Mouse (Mus musculus): ENCODE data around the gene Copz1.

Gene Copz1

GRCm38 (mm10) chr15:103339961-103340337 lies 67.4 kb downstream of the Copz1 start, which contains the start of gene Zfp385a:
Gene Zfp385a, minus strand, starts transcription at chr15:103340093.
- DNase-seq (ENCODE audit: low spot score), result peak; percentile 44

DNA sequence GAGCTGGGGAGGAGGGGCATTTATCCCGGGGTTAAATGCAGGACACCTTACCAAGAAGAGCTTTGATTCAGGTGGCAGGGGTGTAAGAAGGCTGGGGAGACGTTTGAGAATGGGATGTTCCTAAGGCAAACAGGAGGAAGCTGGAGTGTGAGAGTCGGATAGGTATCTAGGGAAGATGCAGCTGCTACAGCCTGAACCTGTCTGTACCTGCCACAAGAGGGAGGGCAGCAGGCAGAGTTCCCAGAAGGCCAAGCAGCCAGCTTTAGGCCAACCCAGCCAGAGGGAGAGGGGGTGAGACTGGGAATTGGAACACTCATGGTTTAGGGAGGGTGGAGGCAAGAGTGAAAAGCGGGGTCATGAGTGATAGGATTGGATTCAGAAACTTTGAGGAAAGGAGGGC lies 68.3 kb downstream of the Copz1 start:
- DNase-seq (ENCODE audit: low spot score), result no peak

DNA sequence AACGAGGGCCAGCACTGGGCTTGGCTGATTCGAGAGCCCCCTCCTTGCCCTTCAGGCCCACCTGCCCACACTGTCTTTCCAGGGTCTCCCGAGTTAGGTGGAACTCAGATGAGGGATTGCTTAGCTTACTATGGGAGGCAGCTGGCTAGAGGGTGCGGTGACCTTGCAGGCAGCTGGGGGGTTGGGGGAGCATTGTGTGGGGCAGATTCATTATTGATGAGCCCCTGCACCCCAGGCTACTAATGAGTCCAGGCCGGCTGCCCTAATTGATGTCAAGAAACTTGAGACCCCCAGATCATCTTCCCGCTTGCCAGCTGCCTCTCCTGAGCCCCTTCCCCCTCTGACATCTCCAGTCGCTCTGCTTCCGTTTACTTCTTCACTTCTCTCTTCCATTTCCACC lies 69.0 kb downstream of the Copz1 start:
- DNase-seq (ENCODE audit: low spot score), result no peak

- peak; percentile 80 for DNase-seq (ENCODE audit: low spot score)
Observed at GRCm38 (mm10) chr15:103342415-103342814, 69.9 kb downstream of the Copz1 start.

- no peak for DNase-seq (ENCODE audit: low spot score)
Observed at GRCm38 (mm10) chr15:103343008-103343407, 70.5 kb downstream of the Copz1 start.

GRCm38 (mm10) chr15:103343556-103343955 lies 71.0 kb downstream of the Copz1 start:
- DNase-seq (ENCODE audit: low spot score), result no peak

- DNase-seq (ENCODE audit: low spot score), result no peak
Observed at GRCm38 (mm10) chr15:103345789-103346188, 73.3 kb downstream of the Copz1 start.

DNA sequence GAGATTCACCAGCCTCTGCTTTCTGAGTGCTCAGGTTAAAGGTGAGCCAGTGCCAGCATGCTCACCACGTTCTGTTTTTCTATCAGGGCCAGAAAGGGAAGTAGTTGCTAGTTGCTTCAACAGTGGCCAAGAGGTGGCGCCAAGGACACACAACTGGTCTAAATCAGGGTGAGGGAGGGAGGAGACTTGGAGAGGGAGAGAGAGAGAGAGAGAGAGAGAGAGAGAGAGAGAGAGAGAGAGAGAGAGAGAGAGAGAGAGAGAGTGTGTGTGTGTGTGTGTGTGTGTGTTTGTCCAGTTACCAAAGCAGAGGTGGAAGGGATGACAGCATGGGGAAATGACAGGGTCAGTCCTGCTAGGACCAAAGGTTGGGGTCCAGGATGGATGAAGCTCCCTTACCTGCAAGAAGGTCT lies 74.8 kb downstream of the Copz1 start:
- DNase-seq (ENCODE audit: low spot score), result no peak

All from c-Kit-positive CD71-positive TER-119-positive erythroid progenitor cells, embryonic 14.5 days (primary cell).